Mouse (Mus musculus) spleen, postnatal 0 days (tissue): ENCODE data around the gene Gm13289. TPM values are rescaled to one million over a fixed set of nuclear protein-coding genes. Genes with fewer than 3 reads are reported as not detected.

Experiments used
- polyA plus RNA-seq: library from polyadenylated mRNA; unstranded; fragments of >200 nt; fragmentation: Nextera tagmentation; extraction: Ambion mirVana; gene quantifications from 2 replicates; pipeline ENCODE4 v1.2.1, GENCODE M21; 2015

Gene Gm13289
- polyA plus RNA-seq = not detected in 2 replicates

GRCm38 (mm10) chr4:88776622-88777021 is at the start of gene Gm13289:
TSS of gene Gm13289 (plus strand) at chr4:88776922.

GRCm38 (mm10) chr4:88754818-88755340 is 21.8 kb upstream of the Gm13289 start, which contains the start of gene Gm13271:
TSS of gene Gm13271 (plus strand) at chr4:88754868.

GRCm38 (mm10) chr4:88759610-88760268 is 17.0 kb upstream of the Gm13289 start, which contains the start of gene Gm13283:
TSS of gene Gm13283 (plus strand) at chr4:88760119.

GRCm38 (mm10) chr4:88773534-88773933 is 3.2 kb upstream of the Gm13289 start, which contains the start of gene Gm13290:
TSS of gene Gm13290 (plus strand) at chr4:88773834.

GRCm38 (mm10) chr4:88779550-88779949 is 2.8 kb downstream of the Gm13289 start, which contains the start of gene Gm13272:
TSS of gene Gm13272 (plus strand) at chr4:88779850.

GRCm38 (mm10) chr4:88781831-88782230 is 5.1 kb downstream of the Gm13289 start, which contains the start of gene Ifnz:
TSS of gene Ifnz (plus strand) at chr4:88782131.

GRCm38 (mm10) chr4:88785409-88785808 is 8.7 kb downstream of the Gm13289 start, which contains the start of gene Gm13276:
TSS of gene Gm13276 (plus strand) at chr4:88785709.

GRCm38 (mm10) chr4:88788402-88788801 is 11.7 kb downstream of the Gm13289 start, which contains the start of gene Gm13277:
TSS of gene Gm13277 (plus strand) at chr4:88788632.

GRCm38 (mm10) chr4:88791250-88791649 is 14.5 kb downstream of the Gm13289 start, which contains the start of gene Gm13278:
TSS of gene Gm13278 (plus strand) at chr4:88791550.

GRCm38 (mm10) chr4:88793936-88794675 is 17.4 kb downstream of the Gm13289 start, which contains the start of gene Gm13275:
TSS of gene Gm13275 (plus strand) at chr4:88794487.

GRCm38 (mm10) chr4:88797097-88797496 is 20.4 kb downstream of the Gm13289 start, which contains the start of gene Gm13279:
TSS of gene Gm13279 (plus strand) at chr4:88797397.

GRCm38 (mm10) chr4:88799365-88799764 is 22.6 kb downstream of the Gm13289 start, which contains the start of gene Gm13285:
TSS of gene Gm13285 (plus strand) at chr4:88799665.

GRCm38 (mm10) chr4:88802954-88803353 is 26.2 kb downstream of the Gm13289 start, which contains the start of gene Gm13287:
TSS of gene Gm13287 (plus strand) at chr4:88803254.

GRCm38 (mm10) chr4:88805231-88805630 is 28.5 kb downstream of the Gm13289 start, which contains the start of gene Gm13288:
TSS of gene Gm13288 (plus strand) at chr4:88805531.

GRCm38 (mm10) chr4:88815928-88816327 is 39.2 kb downstream of the Gm13289 start, which contains the start of gene Ifna7:
TSS of gene Ifna7 (plus strand) at chr4:88816228.

GRCm38 (mm10) chr4:88819659-88820058 is 42.9 kb downstream of the Gm13289 start, which contains the start of gene Ifna11:
TSS of gene Ifna11 (plus strand) at chr4:88819959.

Other genes starting within 250 kb of the Gm13289 start
- gene Ifna15, start 218.7 kb upstream of the Gm13289 start, polyA plus RNA-seq = not detected in 2 replicates
- not detected in 2 replicates for gene Ifna14, start 205.1 kb upstream of the Gm13289 start, polyA plus RNA-seq
- gene Ifna9, start 184.5 kb upstream of the Gm13289 start, polyA plus RNA-seq = not detected in 2 replicates
- not detected in 2 replicates for gene Ifna12, start 173.5 kb upstream of the Gm13289 start, polyA plus RNA-seq
- not detected in 2 replicates for gene C87499, start 142.5 kb upstream of the Gm13289 start, polyA plus RNA-seq
- not detected in 2 replicates for gene Ifna13, start 132.5 kb upstream of the Gm13289 start, polyA plus RNA-seq
- not detected in 2 replicates for gene Ifna16, start 100.0 kb upstream of the Gm13289 start, polyA plus RNA-seq
- gene Ifna2, start 93.0 kb upstream of the Gm13289 start, polyA plus RNA-seq = not detected in 2 replicates
- gene Ifnab, start 85.6 kb upstream of the Gm13289 start, polyA plus RNA-seq = not detected in 2 replicates
- 0.17 and 0.38 TPM in 2 replicates for gene Gm26566, start 55.1 kb upstream of the Gm13289 start, polyA plus RNA-seq
- gene Klhl9, start 54.5 kb upstream of the Gm13289 start, polyA plus RNA-seq = 23.7 and 28.8 TPM in 2 replicates
- not detected in 2 replicates for gene Gm13271, start 22.1 kb upstream of the Gm13289 start, polyA plus RNA-seq
- 0.17 and 0.19 TPM in 2 replicates for gene Gm13283, start 16.8 kb upstream of the Gm13289 start, polyA plus RNA-seq
- gene Gm13290, start 3.1 kb upstream of the Gm13289 start, polyA plus RNA-seq = not detected in 2 replicates
- not detected in 2 replicates for gene Gm13272, start 2.9 kb downstream of the Gm13289 start, polyA plus RNA-seq
- 0.33 TPM in 1 of 2 replicates, not detected in the other for gene Ifnz, start 5.2 kb downstream of the Gm13289 start, polyA plus RNA-seq
- gene Gm13276, start 8.8 kb downstream of the Gm13289 start, polyA plus RNA-seq = not detected in 2 replicates
- gene Gm13277, start 11.7 kb downstream of the Gm13289 start, polyA plus RNA-seq = not detected in 2 replicates
- not detected in 2 replicates for gene Gm13278, start 14.6 kb downstream of the Gm13289 start, polyA plus RNA-seq
- gene Gm13275, start 17.6 kb downstream of the Gm13289 start, polyA plus RNA-seq = not detected in 2 replicates
- not detected in 2 replicates for gene Gm13279, start 20.5 kb downstream of the Gm13289 start, polyA plus RNA-seq
- 0.79 TPM in 1 of 2 replicates, not detected in the other for gene Gm13285, start 22.7 kb downstream of the Gm13289 start, polyA plus RNA-seq
- gene Gm13287, start 26.3 kb downstream of the Gm13289 start, polyA plus RNA-seq = not detected in 2 replicates
- gene Gm13288, start 28.6 kb downstream of the Gm13289 start, polyA plus RNA-seq = not detected in 2 replicates
- not detected in 2 replicates for gene Ifna7, start 39.3 kb downstream of the Gm13289 start, polyA plus RNA-seq
- not detected in 2 replicates for gene Ifna11, start 43.0 kb downstream of the Gm13289 start, polyA plus RNA-seq
- not detected in 2 replicates for gene Ifna6, start 50.5 kb downstream of the Gm13289 start, polyA plus RNA-seq
- gene Ifna5, start 58.6 kb downstream of the Gm13289 start, polyA plus RNA-seq = not detected in 2 replicates
- not detected in 2 replicates for gene Ifna4, start 64.9 kb downstream of the Gm13289 start, polyA plus RNA-seq
- not detected in 2 replicates for gene Ifna1, start 73.2 kb downstream of the Gm13289 start, polyA plus RNA-seq
- not detected in 2 replicates for gene Ifne, start 103.3 kb downstream of the Gm13289 start, polyA plus RNA-seq